Mouse (Mus musculus) fibroblast of lung, adult 2 months (primary cell): ENCODE results near the gene Noc2l.

Experiments
- DNase-seq: peaks from one replicate; pipeline ENCODE4 v3.0.0-alpha.2; 2011; ENCODE audit warnings: low read depth

The Noc2l gene

DNA sequence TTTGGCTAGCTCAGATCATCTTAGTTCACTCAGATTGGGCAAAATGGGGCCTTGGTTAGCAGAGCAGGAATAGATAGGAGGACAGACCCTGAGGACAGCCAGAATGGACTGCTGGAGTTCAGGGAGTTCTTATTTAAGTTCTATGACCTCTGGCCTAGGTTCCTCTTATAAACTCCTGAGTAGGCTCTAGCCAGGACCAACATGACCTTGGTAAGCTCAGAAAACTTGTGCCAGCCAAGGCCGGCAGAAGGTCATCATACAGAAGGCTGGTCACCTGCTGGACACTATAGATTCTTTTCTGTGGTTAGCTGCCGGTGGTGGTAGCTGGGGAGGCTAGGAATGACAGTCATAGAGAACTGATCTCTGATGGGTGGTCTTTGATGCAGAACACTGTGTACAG is 19.6 kb upstream of the Noc2l start:
- DNase-seq: no peak

DNA sequence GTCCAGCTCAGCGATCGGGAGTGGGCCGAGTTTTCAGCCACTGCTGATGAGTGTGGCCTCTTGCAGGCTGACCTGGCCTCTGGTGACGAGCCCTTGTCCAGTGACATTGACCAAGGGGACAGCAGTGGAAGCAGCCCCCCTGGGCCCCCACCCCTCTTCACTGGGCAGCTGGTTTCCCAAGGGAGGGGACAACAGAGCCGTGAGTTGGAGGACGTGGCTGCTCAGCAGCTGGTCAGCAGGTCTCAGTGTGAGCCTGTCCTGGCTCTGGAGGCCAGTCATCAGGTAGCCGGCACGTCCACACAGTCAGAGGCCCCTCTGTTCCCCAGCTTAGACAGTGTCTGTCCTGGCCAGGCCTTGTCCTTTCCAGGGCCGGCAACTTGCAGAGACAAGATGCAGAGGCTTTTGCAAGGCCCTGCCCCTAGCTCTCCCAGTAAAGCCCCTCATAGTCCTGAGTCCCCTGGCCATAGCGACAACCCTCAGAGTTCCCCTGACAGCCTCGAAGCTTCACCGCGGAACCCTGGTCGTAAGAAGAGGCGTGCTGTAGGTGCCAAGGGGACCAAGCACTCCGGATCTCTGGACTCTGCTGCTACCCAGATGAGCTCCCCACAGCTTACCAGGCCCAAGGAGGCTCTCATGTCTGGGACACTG is 18.7 kb upstream of the Noc2l start:
- no peak for DNase-seq

DNA sequence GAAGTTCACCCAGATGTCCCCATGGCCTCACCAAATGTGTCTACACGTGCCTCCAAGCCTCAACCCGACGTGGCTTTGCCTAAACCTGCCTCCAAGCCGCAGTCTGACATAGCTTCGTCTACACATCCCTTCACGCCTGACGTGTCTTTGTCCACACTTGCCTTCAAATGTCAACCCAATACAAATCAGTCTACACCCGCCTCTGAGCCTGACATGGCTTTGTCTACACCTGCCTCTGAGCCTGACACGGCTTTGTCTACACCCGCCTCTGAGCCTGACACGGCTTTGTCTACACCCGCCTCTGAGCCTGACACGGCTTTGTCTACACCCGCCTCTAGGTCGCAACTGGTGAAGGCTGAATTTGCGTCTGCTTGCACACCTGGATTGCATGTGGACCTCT is 18.0 kb upstream of the Noc2l start:
- DNase-seq: no peak

DNA sequence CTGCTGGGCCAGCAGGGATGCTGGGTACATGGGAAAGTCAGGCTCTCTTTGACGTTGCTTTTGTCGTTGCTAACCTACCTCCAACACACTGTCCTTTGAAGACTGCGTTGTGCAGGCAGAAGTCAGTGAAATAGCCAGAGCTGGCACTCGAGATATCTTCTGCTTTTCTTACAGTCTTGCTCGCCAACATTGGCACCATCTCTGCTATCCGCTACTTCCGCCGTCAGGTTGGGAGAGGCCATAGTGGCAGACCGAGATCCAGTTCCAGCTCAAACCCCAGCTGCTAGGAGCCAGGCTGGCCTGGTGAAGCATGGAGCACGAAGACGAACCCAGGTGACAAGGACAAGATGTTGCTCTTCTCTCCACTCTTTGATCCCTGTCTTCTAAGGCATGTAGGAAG is 15.9 kb upstream of the Noc2l start:
- no peak for DNase-seq

DNA sequence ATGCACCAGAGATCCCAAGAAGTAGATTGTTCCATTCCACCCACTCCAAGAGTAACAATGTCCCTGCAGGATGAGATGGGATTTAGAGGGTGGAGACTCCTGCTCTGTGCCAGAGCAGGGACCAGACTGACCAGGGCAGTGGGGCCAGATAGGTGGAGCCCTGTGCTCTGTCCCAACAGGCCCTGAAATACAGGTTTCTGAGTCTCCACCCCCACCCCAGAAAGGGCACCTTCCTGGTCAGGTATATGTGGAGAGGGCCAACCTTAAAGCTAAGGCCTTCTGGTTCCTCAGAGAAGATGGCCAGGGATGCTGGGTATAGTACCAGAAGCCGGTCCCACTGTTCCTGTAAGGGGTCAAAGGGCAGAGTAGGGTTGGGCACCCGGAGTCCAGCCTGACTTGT is 11.5 kb upstream of the Noc2l start:
- DNase-seq: no peak

DNA sequence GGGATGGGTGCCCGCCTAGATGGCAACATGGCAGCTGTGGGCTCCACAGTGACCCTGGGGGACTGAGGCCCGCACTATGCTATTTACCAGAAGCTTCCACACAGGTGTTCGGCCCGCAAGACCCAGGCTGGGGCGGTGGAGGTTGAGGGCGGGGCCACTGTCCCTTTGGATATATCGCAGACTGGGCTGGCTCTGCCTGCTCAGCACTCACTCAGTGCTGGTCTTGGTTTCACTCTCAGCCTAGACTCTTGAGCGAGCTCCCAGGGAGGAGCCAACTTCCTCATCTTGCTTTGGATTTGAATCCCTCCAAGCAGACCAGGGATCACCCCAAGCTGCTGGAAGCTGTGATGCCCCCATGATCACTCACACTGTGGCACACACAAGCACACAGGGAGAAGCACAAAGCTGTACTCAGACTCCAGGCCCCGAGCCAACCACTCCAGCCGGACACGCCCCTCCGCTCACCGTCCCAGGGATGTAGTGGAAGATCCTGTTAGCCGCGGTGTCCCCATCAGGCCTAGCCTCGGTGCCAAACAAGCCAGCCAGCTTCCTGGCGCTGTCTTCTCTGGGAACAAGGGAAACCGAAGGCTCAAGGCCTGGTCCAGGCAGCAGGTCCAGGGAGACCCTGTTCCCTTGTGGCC is 7.9 kb upstream of the Noc2l start:
- no peak for DNase-seq

DNA sequence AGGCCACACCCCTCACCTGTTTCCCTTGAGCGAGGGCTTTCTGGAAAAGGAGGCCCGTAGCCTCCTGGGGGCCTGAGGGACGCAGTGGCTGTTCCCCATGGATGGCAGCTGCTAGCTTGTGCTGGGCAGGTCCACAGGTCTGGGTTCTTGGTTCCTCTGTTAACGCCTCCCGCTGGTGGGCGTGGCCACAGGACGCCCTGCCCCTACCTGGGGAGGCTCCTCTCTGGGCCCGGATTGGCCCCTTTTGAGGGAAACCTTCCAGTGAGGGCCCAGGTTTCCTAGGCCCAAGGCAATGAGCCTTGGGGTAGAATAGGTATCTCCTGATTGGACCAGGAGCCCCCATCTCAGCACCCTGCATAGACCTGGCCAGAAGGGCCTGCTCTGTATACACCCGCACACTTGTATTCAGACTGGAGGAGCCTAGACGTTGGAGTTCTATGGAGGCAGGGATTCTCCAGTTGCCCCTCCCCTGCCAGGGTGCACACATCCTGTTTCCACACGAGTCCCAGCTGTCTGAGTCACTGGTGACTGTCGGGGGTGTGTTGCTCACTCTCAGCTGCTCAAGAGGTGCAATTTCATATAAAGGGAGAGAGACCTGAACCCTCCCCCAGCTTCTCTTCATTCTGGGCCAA is 7.3 kb upstream of the Noc2l start:
- DNase-seq: no peak

DNA sequence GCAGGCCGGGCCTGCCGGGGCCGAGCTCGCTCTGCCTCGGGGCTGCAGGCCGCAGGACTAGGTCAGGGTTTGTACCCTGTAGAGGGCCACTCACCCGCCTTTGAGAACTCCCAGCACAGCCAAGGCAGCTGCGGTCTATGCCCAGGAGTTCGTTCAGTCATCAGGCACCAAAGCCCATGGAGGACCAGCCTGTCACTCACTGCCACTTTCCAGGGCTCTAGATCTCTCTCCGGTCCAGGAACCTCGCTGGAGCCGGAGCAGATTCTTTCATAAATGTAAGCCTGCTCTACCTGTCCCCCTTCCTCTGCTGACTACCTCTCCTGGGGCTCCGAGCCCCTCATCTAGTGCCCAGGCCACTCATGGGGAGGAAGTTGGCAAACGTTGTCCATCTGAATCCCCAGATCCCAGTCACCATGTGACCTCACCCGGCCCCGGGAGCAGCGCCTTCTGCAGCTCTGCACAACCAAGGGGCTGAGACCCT is 1.7 kb upstream of the Noc2l start:
- no peak for DNase-seq

DNA sequence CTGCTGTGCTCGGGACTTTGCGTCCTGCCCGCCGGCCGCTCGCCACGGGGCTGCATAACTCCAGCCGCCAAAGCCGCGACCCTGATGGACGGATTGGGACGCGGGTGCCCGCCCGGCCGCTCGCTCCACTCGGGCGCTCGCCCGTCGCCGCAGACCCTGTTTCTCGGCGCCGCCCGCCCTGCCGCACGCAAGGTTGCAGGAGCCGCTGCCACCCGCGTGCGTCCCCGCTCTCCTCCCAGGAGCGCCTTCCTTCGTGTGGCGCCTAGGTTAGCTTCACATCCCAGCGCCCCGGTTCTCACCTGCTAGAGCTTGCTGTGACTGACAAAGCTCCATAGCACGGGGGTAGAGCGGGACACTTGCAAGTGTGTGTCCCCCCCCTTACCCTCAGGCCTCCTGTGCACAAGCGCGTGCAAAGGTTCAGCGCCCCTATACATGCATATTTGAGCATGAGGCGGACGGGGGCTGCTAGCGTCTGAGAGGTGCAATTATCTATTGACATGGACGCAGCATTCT is 1.1 kb upstream of the Noc2l start, which contains the start of gene Plekhn1:
Gene Plekhn1, minus strand, starts transcription at position 157 of the 513 bp plus-strand sequence.
- DNase-seq: no peak

DNA sequence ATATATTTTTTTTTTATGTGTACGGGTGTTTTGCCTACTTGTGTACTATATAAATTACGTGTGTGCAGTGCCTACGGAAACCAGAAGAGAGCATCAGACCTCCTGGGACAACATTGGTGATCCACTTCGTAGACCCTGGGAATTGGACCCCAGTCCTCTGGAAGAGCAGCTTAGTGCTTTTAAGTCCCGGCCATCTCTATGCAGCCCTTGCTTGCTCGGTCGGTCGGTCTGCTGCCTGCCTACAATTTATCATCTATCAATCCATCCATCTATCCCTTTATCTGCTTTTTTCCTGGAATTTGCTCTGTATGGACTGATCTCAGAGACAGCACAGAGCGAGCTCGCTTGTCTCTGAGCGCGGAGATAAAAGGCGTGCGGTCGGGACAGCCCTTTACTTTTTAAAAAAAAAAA is 445 bp upstream of the Noc2l start:
- no peak for DNase-seq

DNA sequence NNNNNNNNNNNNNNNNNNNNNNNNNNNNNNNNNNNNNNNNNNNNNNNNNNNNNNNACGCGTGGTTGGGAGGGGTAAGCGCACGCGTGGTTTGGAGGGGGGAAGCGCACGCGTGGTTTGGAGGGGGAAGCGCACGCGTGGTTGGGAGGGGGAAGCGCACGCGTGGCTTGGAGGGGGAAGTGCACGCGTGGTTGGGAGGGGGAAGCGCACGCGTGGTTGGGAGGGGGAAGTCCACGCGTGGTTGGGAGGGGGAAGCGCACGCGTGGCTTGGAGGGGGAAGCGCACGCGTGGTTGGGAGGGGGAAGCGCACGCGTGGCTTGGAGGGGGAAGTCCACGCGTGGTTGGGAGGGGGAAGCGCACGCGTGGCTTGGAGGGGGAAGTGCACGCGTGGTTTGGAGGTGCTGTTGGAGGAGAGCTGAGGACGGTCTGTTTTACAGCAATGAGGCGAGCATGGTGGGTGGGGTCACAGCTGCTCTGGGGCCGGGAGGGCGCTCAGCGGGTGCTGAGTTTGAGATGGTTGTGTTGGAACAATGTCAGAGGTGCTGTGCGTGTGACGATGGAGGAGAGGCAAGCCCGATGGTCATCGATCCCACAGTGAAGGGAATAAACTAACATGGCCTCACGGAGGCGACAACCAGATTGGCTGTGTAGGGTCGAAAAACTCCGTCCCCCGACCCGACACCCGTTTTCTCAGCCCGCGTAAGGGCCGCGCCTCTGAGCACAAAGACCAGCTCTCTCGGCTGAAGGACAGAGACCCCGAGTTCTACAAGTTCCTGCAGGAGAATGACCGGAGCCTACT is 1.0 kb downstream of the Noc2l start:
- DNase-seq: no peak

DNA sequence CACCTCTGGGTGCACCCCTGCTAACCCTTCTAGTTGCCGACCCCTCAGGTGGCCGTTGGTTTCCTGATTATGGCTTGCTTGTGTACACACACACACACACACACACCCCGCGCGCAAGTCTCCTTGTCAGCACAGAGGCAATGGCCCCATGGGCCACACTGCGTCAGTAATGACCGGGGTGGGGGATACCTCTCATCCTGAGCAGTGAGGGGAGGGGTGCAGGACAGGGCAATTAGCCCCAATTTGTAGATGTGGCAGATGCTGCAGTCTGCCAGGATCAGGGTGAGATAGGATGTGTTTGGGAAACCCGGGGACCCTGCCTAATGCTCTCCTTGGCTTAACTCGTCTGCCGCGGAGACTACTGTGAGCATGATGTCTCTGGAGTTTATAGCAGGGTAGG is 13.8 kb downstream of the Noc2l start:
- DNase-seq: no peak

DNA sequence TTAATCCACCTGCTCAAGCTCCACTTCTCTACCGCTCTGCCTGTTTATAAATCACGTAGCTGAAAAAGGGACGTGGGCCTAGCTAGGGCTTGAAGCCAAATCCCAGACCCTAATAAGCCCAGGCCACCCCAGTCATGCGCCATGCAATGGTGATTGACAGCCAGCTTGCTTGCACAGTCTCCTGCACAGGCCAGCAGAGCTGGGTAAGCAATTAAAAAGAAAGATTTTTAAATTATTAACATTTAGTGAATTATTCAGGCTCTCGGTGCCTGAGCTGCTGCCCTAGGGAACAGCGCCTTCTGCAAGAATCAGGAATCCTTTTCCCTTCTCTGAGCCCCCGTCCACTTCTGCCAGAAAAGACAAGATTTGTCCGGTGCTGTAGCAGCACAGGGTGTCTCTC is 15.3 kb downstream of the Noc2l start:
- no peak for DNase-seq

DNA sequence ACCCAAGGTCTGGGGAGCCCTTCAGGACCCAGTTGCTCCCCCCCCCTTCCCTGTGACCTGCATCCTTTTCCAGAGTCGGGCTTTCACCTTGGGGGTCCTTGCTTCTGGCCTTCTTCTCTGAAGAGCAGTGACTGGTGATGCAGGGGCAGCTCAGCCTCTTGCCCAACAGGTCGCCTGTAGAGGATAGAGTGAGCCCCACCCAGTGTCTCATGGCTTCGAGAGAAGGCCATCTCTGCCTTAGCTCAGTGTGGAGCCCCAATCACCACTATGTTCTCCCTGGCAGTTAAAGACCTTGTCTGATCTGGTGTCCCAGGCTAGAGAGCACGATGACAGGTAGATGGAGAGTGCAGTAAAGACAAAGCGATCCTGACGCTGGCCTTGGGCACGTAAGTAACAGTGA is 16.3 kb downstream of the Noc2l start:
- no peak for DNase-seq

DNA sequence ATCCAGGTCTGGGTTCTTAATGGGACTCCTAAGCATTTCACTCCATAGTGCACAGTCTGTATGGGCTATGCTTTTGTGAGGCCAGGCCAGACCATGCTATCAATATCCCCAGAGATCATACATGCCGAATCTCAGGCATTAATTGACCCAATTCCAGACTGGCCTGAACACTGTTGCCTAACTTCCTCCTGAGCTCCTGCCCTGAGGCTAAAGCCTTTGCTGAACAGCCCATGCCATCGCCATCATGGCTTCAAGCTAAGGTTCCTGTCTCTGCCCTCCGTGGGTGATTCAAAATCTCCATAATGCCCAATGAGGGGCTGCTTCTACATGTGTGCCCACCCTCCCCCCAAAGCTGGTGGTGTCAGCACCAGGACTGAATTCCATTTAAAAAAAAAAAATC is 16.8 kb downstream of the Noc2l start:
- DNase-seq: no peak

DNA sequence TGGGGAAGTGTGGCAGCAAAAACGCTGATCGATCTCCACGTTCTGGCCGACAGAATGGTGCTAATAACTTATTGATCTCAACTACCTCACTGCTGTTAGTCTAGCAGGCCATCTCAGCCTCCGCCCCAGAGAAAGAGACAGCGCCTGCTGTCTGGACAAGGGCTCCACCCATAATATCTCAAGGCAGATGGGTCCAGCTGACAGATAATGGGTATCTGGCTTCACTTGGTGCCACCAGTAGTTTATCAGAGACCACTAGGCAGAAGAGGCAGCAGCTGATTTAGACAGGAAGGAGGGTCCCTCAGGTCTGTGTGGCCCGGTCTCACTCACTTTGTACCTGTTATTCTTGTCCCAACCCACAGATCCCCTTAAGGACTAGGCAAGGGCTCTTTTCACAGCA is 17.2 kb downstream of the Noc2l start:
- DNase-seq: no peak

DNA sequence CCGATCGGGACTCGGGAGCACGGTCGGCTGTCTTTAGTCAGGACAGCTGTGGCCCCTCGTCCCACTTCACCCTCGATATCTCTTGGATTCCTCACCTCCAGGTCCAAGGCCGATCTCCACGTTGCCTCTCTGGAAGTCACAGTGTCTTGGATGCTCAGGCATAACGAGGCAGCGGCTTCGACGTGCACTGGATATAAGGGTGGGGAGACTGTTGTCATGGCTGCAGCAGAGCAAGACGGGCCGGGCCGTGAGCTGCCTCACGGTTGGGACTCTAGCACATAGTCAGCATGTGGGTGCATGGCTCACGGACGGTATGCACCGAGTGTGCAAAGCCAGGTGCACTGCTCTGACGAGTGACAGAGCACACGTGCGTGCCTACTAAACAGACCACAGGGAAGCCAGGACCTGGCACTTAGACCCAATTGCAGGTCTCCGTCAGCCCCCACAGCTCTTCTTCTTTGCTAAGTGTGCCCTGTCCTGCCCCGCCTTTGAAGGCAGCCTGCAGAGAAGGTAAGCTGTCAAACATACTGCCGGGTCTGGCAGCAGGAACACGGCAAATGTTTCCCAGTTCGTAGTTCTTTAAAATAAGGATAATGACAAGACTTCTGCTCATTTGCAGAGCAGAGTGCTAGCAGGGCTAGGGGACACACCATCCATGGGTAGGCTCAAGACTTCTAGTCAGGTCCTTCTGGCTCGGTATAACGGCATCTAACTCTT is 18.7 kb downstream of the Noc2l start:
- no peak for DNase-seq

DNA sequence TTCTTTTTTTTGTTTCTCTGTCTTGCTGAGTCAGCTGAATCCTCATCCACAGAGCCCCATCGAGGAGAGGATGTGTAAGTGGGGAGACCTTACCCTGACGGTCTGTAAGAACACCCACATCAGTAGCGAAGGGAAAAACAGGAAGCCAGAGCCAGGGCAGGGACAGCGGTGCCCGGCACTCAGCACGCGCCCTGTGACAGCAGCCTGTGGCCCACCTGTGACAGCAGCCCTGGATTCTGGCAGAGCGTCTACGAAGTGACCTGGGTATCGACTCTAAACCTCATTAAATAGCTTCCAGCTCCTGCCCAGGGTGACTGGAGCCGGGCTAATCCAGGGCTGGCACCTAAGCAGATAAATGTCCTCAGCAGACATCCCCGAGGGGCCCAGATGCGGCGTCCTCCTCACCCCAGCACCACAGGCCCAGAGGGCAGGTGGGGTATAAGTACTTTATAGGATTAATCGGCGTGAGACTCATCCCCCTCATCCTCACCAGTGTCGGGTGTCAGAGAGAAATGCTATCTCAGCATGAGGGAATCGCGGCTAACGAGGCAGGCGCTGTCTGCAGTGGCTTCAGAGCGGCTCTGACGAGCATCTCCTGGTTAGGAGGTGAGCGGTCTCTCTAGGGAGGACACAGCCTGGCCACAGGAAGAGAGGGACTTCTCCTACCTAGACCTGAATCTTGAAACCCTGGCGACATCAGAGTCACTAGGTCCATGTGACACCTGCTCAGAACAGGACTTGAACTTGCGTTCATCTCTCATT is 19.4 kb downstream of the Noc2l start, which contains the start of gene Samd11:
Gene Samd11, minus strand, starts transcription at position 580 of the 762 bp plus-strand sequence.
- DNase-seq: no peak
